Comparison of ENCODE assay signal across 9 mouse cellular contexts in genomic region chr7:120843852-120844435, GRCm38 (mm10). TPM values are rescaled to one million over a fixed set of nuclear protein-coding genes. Genes with fewer than 3 reads are reported as not detected.
DNase-seq lines count a peak whose midpoint lies in the region; ATAC-seq and TF ChIP-seq lines count a peak whose summit lies in the region.
"Had no signal": no experiment of that assay in that cellular context is flagged by ENCODE, and none has a peak within 500 bp of the region (broad histone marks: within the 10 kb centered on the region; RNA-seq: fewer than 3 reads in every experiment).

No protein-coding gene starts in this region.

- H3K27ac ChIP-seq in embryonic facial prominence, embryonic 12.5 days = peak overlapping the region; percentile 94; the same call in 1 of the 2 replicates
- no peak overlapping the region for H3K27ac ChIP-seq in hindbrain, embryonic 11.5 days (ENCODE audit: low read depth, low read length)
- 0 out of 2 replicates have a peak overlapping the region, but pooled peaks have one; percentile 90 for H3K27ac ChIP-seq in lung, postnatal 0 days (ENCODE audit: low read length)

- peaks cover 60% of the 10 kb centered on the region for H3K4me1 ChIP-seq in megakaryocyte, embryonic 14.5 days
- peaks cover 13% of the 10 kb centered on the region for H3K4me1 ChIP-seq in embryonic facial prominence, embryonic 12.5 days
- 0 out of 2 replicates have a peak, but pooled peaks cover 2% of the 10 kb centered on the region for H3K4me1 ChIP-seq in hindbrain, embryonic 11.5 days (replicated peaks; ENCODE audit: control insufficient read depth, insufficient read depth, low read length)
- H3K4me1 ChIP-seq in lung, postnatal 0 days (ENCODE audit: insufficient read depth, low read depth, low read length) = peaks cover 13% of the 10 kb centered on the region; the same call in 1 of the 2 replicates

- peak; percentile 32 for DNase-seq in hindbrain, embryonic 11.5 days (ENCODE audit: low spot score)
- no peak for DNase-seq in lung, postnatal 0 days (ENCODE audit: low spot score)
- no peak for DNase-seq in right cerebral cortex, postnatal 36 days (ENCODE audit: low spot score in 2 of 2)
- DNase-seq in urinary bladder, postnatal 4 days (ENCODE audit: low spot score in 2 of 2) = no peak
- no peak for DNase-seq in spleen, postnatal 4 days (ENCODE audit: low spot score in 2 of 2)

- peak overlapping the region; percentile 76 for H3K4me2 ChIP-seq in embryonic facial prominence, embryonic 12.5 days (replicated peaks)
- H3K4me2 ChIP-seq in hindbrain, embryonic 11.5 days (replicated peaks; ENCODE audit: low read depth, low read length) = peak overlapping the region; percentile 94
- H3K4me2 ChIP-seq in lung, postnatal 0 days (replicated peaks; ENCODE audit: low read depth, low read length) = peak overlapping the region; percentile 97

- peak overlapping the region; percentile 97 for H3K4me3 ChIP-seq in megakaryocyte, embryonic 14.5 days (replicated peaks)
- H3K4me3 ChIP-seq in embryonic facial prominence, embryonic 12.5 days = peak overlapping the region; percentile 80
- peak overlapping the region; percentile 67 for H3K4me3 ChIP-seq in hindbrain, embryonic 11.5 days (ENCODE audit: low read depth, low read length)
- peak overlapping the region; percentile 65 for H3K4me3 ChIP-seq in lung, postnatal 0 days (ENCODE audit: low read depth, low read length)

- peak overlapping the region; percentile 85 for H3K9ac ChIP-seq in embryonic facial prominence, embryonic 12.5 days
- H3K9ac ChIP-seq in hindbrain, embryonic 11.5 days (ENCODE audit: low read depth, low read length) = peak overlapping the region; percentile 84
- H3K9ac ChIP-seq in lung, postnatal 0 days (replicated peaks; ENCODE audit: low read depth) = peak overlapping the region; percentile 65

- H3K36me3 ChIP-seq in megakaryocyte, embryonic 14.5 days (replicated peaks; ENCODE audit: low read length) = peaks cover 34% of the 10 kb centered on the region
- H3K36me3 ChIP-seq in embryonic facial prominence, embryonic 12.5 days = 0 out of 2 replicates have a peak, but pooled peaks cover 3% of the 10 kb centered on the region
- no peaks in the 10 kb centered on the region for H3K36me3 ChIP-seq in hindbrain, embryonic 11.5 days (ENCODE audit: control insufficient read depth, insufficient read depth, low read length)
- H3K36me3 ChIP-seq in lung, postnatal 0 days (ENCODE audit: insufficient read depth, low read length) = no peaks in the 10 kb centered on the region

- no peak for TF ChIP-seq CTCF in lung, postnatal 0 days (IDR thresholded peaks at IDR 0.05)

- WGBS in embryonic facial prominence, embryonic 12.5 days = under 1% methylated on average over 16 of the region's 16 CpGs
- WGBS in hindbrain, embryonic 11.5 days = under 1% methylated on average over 16 of the region's 16 CpGs
- 3% methylated on average over 16 of the region's 16 CpGs for WGBS in lung, postnatal 0 days

- H3K27me3 ChIP-seq in megakaryocyte, embryonic 14.5 days (replicated peaks) = no peaks in the 10 kb centered on the region
- no peaks in the 10 kb centered on the region for H3K27me3 ChIP-seq in embryonic facial prominence, embryonic 12.5 days
- H3K27me3 ChIP-seq in hindbrain, embryonic 11.5 days (ENCODE audit: control insufficient read depth, insufficient read depth, low read length) = no peaks in the 10 kb centered on the region
- H3K27me3 ChIP-seq in lung, postnatal 0 days (replicated peaks; ENCODE audit: insufficient read depth, low read length) = no peaks in the 10 kb centered on the region

- no peak for ATAC-seq in megakaryocyte, adult 5-6 weeks (ENCODE audit: poor library complexity, severe bottlenecking)
- no peak for ATAC-seq in embryonic facial prominence, embryonic 12.5 days (ENCODE audit: insufficient number of reproducible peaks, insufficient read depth, low FRiP score, low TSS enrichment)
- peak; percentile 22; the same call in 1 of the 2 replicates for ATAC-seq in hindbrain, embryonic 11.5 days (ENCODE audit: low FRiP score)
- ATAC-seq in lung, postnatal 0 days = no peak; the same call in 1 of the 2 replicates

- no peaks in the 10 kb centered on the region for H3K9me3 ChIP-seq in megakaryocyte, embryonic 14.5 days
- H3K9me3 ChIP-seq in embryonic facial prominence, embryonic 12.5 days = no peaks in the 10 kb centered on the region
- H3K9me3 ChIP-seq in hindbrain, embryonic 11.5 days (ENCODE audit: control insufficient read depth, low read length) = no peaks in the 10 kb centered on the region
- H3K9me3 ChIP-seq in lung, postnatal 0 days (ENCODE audit: low read length) = no peaks in the 10 kb centered on the region

- TF ChIP-seq EP300 in lung, postnatal 0 days (IDR thresholded peaks at IDR 0.05) = no peak

RNA-seq across cellular contexts. Expression of gene Eef2k, which starts 1.3 kb away (rescaled TPM):
- polyA plus RNA-seq in megakaryocyte, embryonic 14.5 days (2012; ENCODE audit: insufficient read depth, low replicate concordance) = 5.4 and 42.9 TPM in 2 replicates
- total RNA-seq in megakaryocyte, adult 5-6 weeks (2015) = 7.5 and 11.1 TPM in 2 replicates
- total RNA-seq in megakaryocyte, adult 5-6 weeks (2017) = 23.5 and 26.1 TPM in 2 replicates
- polyA plus RNA-seq in embryonic facial prominence, embryonic 12.5 days (2016; fragmentation: Nextera tagmentation; extraction: Ambion mirVana) = 38.7 and 39.4 TPM in 2 replicates
- 8.5 and 10.2 TPM in 2 replicates for polyA plus RNA-seq in hindbrain, embryonic 11.5 days (2014; fragmentation: Nextera tagmentation; extraction: Ambion mirVana)
- polyA plus RNA-seq in lung, postnatal 0 days (2015; fragmentation: Nextera tagmentation; extraction: Ambion mirVana) = 16.0 and 16.8 TPM in 2 replicates

RNA-seq across cellular contexts. Expression of gene Gm5737, which starts 31.8 kb away (rescaled TPM):
- polyA plus RNA-seq in megakaryocyte, embryonic 14.5 days (2012; ENCODE audit: insufficient read depth, low replicate concordance) = not detected in 2 replicates
- not detected in 2 replicates for total RNA-seq in megakaryocyte, adult 5-6 weeks (2015)
- not detected in 2 replicates for total RNA-seq in megakaryocyte, adult 5-6 weeks (2017)
- polyA plus RNA-seq in embryonic facial prominence, embryonic 12.5 days (2016; fragmentation: Nextera tagmentation; extraction: Ambion mirVana) = not detected in 2 replicates
- polyA plus RNA-seq in hindbrain, embryonic 11.5 days (2014; fragmentation: Nextera tagmentation; extraction: Ambion mirVana) = not detected in 2 replicates
- not detected in 2 replicates for polyA plus RNA-seq in lung, postnatal 0 days (2015; fragmentation: Nextera tagmentation; extraction: Ambion mirVana)
- total RNA-seq: common myeloid progenitor, adult 5-6 weeks had no signal
